Mouse (Mus musculus) liver, adult 2 months (tissue): Measurements from ENCODE around the gene Pyroxd2. TPM values are rescaled to one million over a fixed set of nuclear protein-coding genes. Genes with fewer than 3 reads are reported as not detected.

ENCODE experiments used
- DNase-seq: peaks from one replicate; pipeline ENCODE4 v3.0.0-alpha.2; 2011; ENCODE audit warnings: low read depth, low spot score; ENCODE audit errors: extremely low read depth
- H3K27ac ChIP-seq: fragments of 200-500 bp; replicated peaks from 2 replicates; pipeline ENCODE4 v1.5.1; 2012; ENCODE audit warnings: low read depth, mild to moderate bottlenecking, control low read depth, inconsistent platforms, low read length; ENCODE audit not compliant: insufficient read depth
- H3K27me3 ChIP-seq: fragments of 200-500 bp; 2 replicates; pipeline ENCODE4 v1.6.1; 2012; ENCODE audit warnings: mild to moderate bottlenecking, moderate library complexity, low read length, inconsistent platforms; ENCODE audit not compliant: control insufficient read depth, insufficient read depth
- H3K36me3 ChIP-seq: fragments of 200-500 bp; 2 replicates; pipeline ENCODE4 v1.6.1; 2012; ENCODE audit warnings: low read length, inconsistent platforms; ENCODE audit not compliant: control insufficient read depth, insufficient read depth
- H3K4me1 ChIP-seq: fragments of 200-500 bp; 2 replicates; pipeline ENCODE4 v1.6.1; 2011; ENCODE audit warnings: low read length; ENCODE audit not compliant: control insufficient read depth, insufficient read depth
- H3K4me3 ChIP-seq: fragments of 200-500 bp; 2 replicates; pipeline ENCODE4 v1.5.1; 2011; ENCODE audit warnings: low read depth, mild to moderate bottlenecking, control low read depth, low read length, moderate library complexity; ENCODE audit not compliant: insufficient read depth
- H3K79me2 ChIP-seq: fragments of 200-500 bp; 2 replicates; pipeline ENCODE4 v1.6.1; 2012; ENCODE audit warnings: inconsistent platforms, mild to moderate bottlenecking, low read length, moderate library complexity; ENCODE audit not compliant: control insufficient read depth, insufficient read depth
- H3K9ac ChIP-seq: fragments of 200-500 bp; 2 replicates; pipeline ENCODE4 v1.6.1; 2012; ENCODE audit warnings: low read depth, mild to moderate bottlenecking, control low read depth, inconsistent platforms, low read length
- CTCF ChIP-seq: fragments of 200-500 bp; IDR thresholded peaks from 2 replicates; pipeline ENCODE4 v1.5.1; 2011; ENCODE audit warnings: low read depth, low read length, control low read depth
- POLR2A ChIP-seq: fragments of 200-500 bp; IDR thresholded peaks from 2 replicates; pipeline ENCODE4 v1.6.1; 2011; ENCODE audit warnings: low read length, control low read depth; ENCODE audit not compliant: insufficient read depth; ENCODE audit errors: extremely low read depth
- WGBS: fragments of 180-500 bp; shearing (Covaris S2); methylation state at CpG from one replicate; pipeline ENCODE4 v1.1.7; 2018; 5-methylcytosine and 5-hydroxymethylcytosine counted together
- polyA plus RNA-seq: library from polyadenylated mRNA; depleted of rRNA; stranded (reverse); fragments of >200 nt; gene quantifications from 2 replicates; pipeline ENCODE4 v1.2.3, GENCODE M21; 2012
- total RNA-seq: library from RNA; depleted of rRNA; stranded (reverse); fragments of >200 nt; gene quantifications from 2 replicates; pipeline ENCODE4 v1.2.3, GENCODE M21; 2014

Pyroxd2 gene
- total and polyA plus RNA-seq, 2 experiments, result 6.6 to 18.3 TPM

DNA sequence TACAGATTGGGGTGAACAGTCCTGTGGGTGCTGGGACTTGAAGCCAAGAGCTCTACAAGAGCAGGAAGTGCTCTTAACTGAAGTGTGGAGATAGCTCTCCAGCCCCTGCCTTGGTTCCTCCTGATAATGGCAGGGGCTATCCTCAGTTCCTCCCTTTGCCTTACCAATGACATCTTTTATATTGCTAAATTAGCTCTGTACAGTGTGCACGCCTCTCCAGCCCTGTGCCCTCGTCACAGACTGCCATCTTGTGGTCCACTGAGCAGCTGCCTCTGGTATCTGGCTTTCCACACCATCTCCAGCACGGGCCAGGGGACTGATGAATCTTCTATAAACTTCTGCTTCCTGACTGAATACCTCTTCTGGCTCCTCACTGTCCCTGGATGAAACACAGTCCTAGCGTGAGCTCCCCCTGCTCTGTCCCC lies 8.4 kb downstream of the Pyroxd2 start:
- DNase-seq, result peak; percentile 34
- Histone ChIP-seq H3K4me3 (no peak overlapping the region), H3K27ac (no peak overlapping the region), H3K9ac (no peak overlapping the region), H3K27me3 (no peaks in the 10 kb centered on the region), H3K79me2 (no peaks in the 10 kb centered on the region), H3K36me3 (no peaks in the 10 kb centered on the region), H3K4me1 (peaks cover 10% of the 10 kb centered on the region)
- no peak for TF ChIP-seq POLR2A
- peak; percentile 93 for TF ChIP-seq CTCF
- WGBS, result 38% methylated on average over 4 of the region's 4 CpGs

DNA sequence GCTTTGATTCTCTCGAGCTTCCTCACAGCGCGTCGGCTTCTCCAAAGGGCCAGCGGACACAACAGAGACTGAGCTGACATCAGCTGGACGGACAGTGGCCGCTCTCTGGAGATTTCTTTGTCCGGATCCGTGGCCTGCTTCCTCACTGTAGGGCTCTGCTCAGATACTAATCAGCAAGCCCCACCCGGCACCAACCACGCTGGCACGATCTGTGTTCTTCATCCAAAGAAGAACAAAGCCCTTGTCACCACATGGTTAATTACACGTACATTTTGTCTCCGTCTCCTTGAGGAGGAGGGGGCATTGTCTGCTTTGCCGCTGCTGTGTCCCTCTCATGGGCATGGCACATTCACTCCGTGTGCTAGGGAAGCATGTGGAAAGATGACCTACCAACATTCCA lies 9.3 kb downstream of the Pyroxd2 start:
- TF ChIP-seq CTCF (no peak), POLR2A (no peak)
- Histone ChIP-seq H3K4me1 (peaks cover 10% of the 10 kb centered on the region), H3K27me3 (no peaks in the 10 kb centered on the region), H3K79me2 (no peaks in the 10 kb centered on the region), H3K27ac (no peak overlapping the region), H3K4me3 (no peak overlapping the region), H3K9ac (no peak overlapping the region), H3K36me3 (no peaks in the 10 kb centered on the region)
- no peak for DNase-seq
- WGBS, result 90% methylated on average over 16 of the region's 16 CpGs

DNA sequence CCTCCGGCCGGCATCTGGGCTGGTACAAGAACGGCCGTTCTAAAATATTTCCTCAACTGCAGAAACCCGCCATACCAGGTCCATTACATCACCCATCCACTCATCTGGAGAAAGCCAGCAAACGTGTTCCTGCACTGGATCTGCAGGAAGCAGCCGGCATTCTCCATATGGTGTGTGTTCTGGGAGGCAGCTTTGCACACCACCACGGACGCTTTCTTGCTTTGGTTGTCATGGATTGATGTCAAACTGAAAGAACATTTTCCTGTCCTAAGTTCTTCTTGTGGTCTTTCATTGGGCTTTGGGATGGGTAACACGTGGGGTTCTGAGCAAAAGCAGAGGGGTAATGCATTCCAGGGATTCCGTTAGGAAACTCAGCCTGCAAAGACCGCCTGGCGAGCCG lies 10.7 kb downstream of the Pyroxd2 start:
- 89% methylated on average over 14 of the region's 14 CpGs for WGBS
- H3K27ac ChIP-seq, result no peak overlapping the region
- TF ChIP-seq CTCF (no peak), POLR2A (no peak)
- no peaks in the 10 kb centered on the region for H3K79me2 ChIP-seq
- H3K27me3 ChIP-seq, result no peaks in the 10 kb centered on the region
- DNase-seq, result no peak
- H3K4me3 ChIP-seq, result no peak overlapping the region
- no peaks in the 10 kb centered on the region for H3K36me3 ChIP-seq
- peaks cover 10% of the 10 kb centered on the region for H3K4me1 ChIP-seq
- H3K9ac ChIP-seq, result no peak overlapping the region

DNA sequence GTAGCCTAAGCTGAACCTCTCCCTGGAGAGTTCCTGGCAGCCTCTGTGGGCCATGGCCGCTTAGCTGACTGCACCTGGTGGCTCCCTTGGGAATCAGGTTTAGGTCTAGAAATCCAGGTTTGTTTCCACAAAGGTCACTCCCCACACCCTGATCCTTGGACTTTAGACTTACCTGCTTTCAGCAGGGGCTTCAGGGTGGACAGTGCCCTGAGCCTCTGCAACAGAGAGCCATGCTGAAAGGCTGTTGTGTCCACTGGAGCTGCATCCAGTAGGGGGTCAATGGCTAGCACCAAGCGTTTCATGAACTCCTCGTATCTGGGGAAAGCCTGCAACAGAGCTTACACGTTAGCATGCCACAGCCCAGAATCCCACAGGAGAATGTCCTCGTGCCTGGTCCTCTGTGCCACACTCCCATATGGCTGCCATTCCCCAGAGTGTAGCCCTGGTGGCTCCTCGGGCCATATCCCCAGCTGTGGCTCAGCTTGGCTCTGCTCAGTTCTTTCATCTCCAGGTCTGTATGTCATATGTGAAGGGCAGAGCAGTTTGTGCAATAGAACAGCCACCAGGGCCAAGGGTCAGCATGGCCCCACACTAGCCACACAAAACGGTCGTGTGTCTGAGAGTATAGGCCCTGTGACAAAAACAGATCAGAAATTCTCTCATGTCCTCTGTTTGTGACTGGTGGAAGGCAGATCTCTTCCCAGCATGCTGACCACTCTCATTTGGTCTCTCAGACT lies 12.2 kb downstream of the Pyroxd2 start:
- Histone ChIP-seq H3K27me3 (no peaks in the 10 kb centered on the region), H3K4me3 (no peak overlapping the region), H3K9ac (no peak overlapping the region), H3K27ac (no peak overlapping the region), H3K79me2 (no peaks in the 10 kb centered on the region), H3K36me3 (no peaks in the 10 kb centered on the region), H3K4me1 (peaks cover 10% of the 10 kb centered on the region)
- 35% methylated on average over 8 of the region's 8 CpGs for WGBS
- TF ChIP-seq CTCF, result no peak
- no peak for TF ChIP-seq POLR2A
- peak; percentile 64 for DNase-seq

DNA sequence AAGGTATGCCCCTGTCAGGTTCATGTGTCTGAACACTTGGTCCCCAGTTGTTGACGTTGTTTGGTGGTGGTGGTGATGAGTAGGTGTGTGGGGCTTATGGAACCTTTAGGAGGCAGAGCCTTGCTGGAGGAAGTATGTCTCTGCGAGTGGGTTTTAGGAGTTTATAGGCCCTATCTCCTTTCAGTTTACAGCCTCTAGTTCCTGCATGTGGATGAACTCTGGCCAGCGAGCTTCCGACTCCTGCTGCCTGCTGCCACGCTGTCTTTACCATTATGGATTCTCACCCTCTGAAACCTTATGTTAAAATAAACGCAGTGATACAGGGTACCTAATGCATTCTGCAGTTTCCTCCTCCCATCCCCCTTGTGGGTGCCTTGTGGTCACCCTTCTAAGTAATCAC lies 12.8 kb downstream of the Pyroxd2 start:
- Histone ChIP-seq H3K27me3 (no peaks in the 10 kb centered on the region), H3K79me2 (no peaks in the 10 kb centered on the region), H3K27ac (no peak overlapping the region), H3K4me3 (no peak overlapping the region), H3K4me1 (peaks cover 10% of the 10 kb centered on the region), H3K36me3 (no peaks in the 10 kb centered on the region), H3K9ac (no peak overlapping the region)
- DNase-seq, result no peak
- TF ChIP-seq POLR2A, result no peak
- TF ChIP-seq CTCF, result no peak
- WGBS, result 82% methylated on average over 6 of the region's 6 CpGs

DNA sequence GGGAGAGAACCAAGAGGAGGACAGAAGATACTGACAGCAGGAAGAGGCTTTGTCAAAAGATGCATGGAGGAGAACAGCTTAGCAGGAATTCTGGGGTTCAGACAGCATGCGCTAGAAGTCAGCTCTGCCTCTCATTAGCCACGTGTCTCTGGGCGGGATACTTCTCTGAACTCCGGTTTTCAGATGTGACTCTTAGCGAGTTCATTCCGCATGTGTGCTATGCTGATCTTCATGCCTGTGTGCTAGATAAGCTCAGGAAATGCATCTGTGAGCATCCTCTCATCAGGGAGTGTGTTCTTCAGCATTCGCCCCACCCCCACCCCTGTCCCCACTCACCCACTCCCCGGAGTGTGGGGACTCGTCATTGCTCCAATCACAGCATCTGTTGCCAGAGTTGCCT lies 14.8 kb downstream of the Pyroxd2 start:
- TF ChIP-seq POLR2A (no peak), CTCF (no peak)
- H3K4me1 ChIP-seq, result peaks cover 10% of the 10 kb centered on the region
- H3K27ac ChIP-seq, result no peak overlapping the region
- no peak overlapping the region for H3K4me3 ChIP-seq
- no peak for DNase-seq
- H3K27me3 ChIP-seq, result no peaks in the 10 kb centered on the region
- H3K36me3 ChIP-seq, result no peaks in the 10 kb centered on the region
- 83% methylated on average over 9 of the region's 9 CpGs for WGBS
- H3K9ac ChIP-seq, result no peak overlapping the region
- no peaks in the 10 kb centered on the region for H3K79me2 ChIP-seq
